Mouse (Mus musculus) hindbrain, embryonic 11.5 days (tissue): ENCODE measurements at regions not wholly inside any gene's neighbourhood (a gene's known extent, or its start where the extent isn't known, plus 50 kb on each side); places are given as distances from the start of the nearest gene placed in this dataset.

Experiments used
- ATAC-seq: fragments of 200-750 bp; cut with Nextera tagmentation; 2 replicates; pipeline ENCODE4 v1.8.0; 2017; ENCODE audit warnings: mild to moderate bottlenecking, moderate TSS enrichment, moderate library complexity; ENCODE audit not compliant: low FRiP score
- DNase-seq: peaks from one replicate; pipeline ENCODE4 v3.0.0-alpha.2; 2015; ENCODE audit warnings: low spot score
- H3K27ac ChIP-seq: fragments of 300-500 bp; sonication (generic); 2 replicates; pipeline ENCODE4 v1.5.1; 2014; ENCODE audit warnings: mild to moderate bottlenecking, low read depth, low read length
- H3K27me3 ChIP-seq: fragments of 300-500 bp; sonication (generic); 2 replicates; pipeline ENCODE4 v1.6.1; 2014; ENCODE audit warnings: mild to moderate bottlenecking, low read length, moderate library complexity, mixed read lengths; ENCODE audit not compliant: control insufficient read depth, insufficient read depth
- H3K36me3 ChIP-seq: fragments of 300-500 bp; sonication (generic); 2 replicates; pipeline ENCODE4 v1.6.1; 2014; ENCODE audit warnings: mild to moderate bottlenecking, low read length, moderate library complexity, mixed read lengths; ENCODE audit not compliant: control insufficient read depth, insufficient read depth
- H3K4me1 ChIP-seq: fragments of 300-500 bp; sonication (generic); replicated peaks from 2 replicates; pipeline ENCODE4 v1.6.1; 2014; ENCODE audit warnings: low read length, mixed read lengths; ENCODE audit not compliant: control insufficient read depth, insufficient read depth
- H3K4me2 ChIP-seq: fragments of 300-500 bp; sonication (generic); replicated peaks from 2 replicates; pipeline ENCODE4 v1.6.1; 2014; ENCODE audit warnings: mild to moderate bottlenecking, low read depth, low read length
- H3K4me3 ChIP-seq: fragments of 300-500 bp; sonication (generic); 2 replicates; pipeline ENCODE4 v1.5.1; 2014; ENCODE audit warnings: low read depth, low read length
- H3K9ac ChIP-seq: fragments of 300-500 bp; sonication (generic); 2 replicates; pipeline ENCODE4 v1.6.1; 2014; ENCODE audit warnings: low read depth, low read length
- H3K9me3 ChIP-seq: fragments of 300-500 bp; sonication (generic); 2 replicates; pipeline ENCODE4 v1.6.1; 2016; ENCODE audit warnings: low read length; ENCODE audit not compliant: control insufficient read depth
- WGBS: fragments of 180-500 bp; shearing (Covaris S2); extraction: QIAGEN DNeasy Blood & Tissue Kit; methylation state at CpG from one replicate; pipeline ENCODE4 v1.1.7; 2014; 5-methylcytosine and 5-hydroxymethylcytosine counted together

GRCm38 (mm10) chr17:72782775-72783174 lies 53.5 kb upstream of the Ypel5 start:
- Histone ChIP-seq H3K4me3 (no peak overlapping the region), H3K27me3 (no peaks in the 10 kb centered on the region), H3K4me1 (no peaks in the 10 kb centered on the region), H3K27ac (no peak overlapping the region), H3K9ac (no peak overlapping the region), H3K4me2 (no peak overlapping the region), H3K9me3 (no peaks in the 10 kb centered on the region), H3K36me3 (no peaks in the 10 kb centered on the region)
- no peak for ATAC-seq
- 69% methylated on average over 7 of the region's 7 CpGs for WGBS
- no peak for DNase-seq

- WGBS = 30% methylated on average over 6 of the region's 6 CpGs
- H3K4me1 ChIP-seq = no peaks in the 10 kb centered on the region
Measured at GRCm38 (mm10) chr17:72781786-72782185, 54.5 kb upstream of the Ypel5 start.

GRCm38 (mm10) chr17:72768266-72768665 lies 68.0 kb upstream of the Ypel5 start:
- no peaks in the 10 kb centered on the region for H3K4me1 ChIP-seq
- ATAC-seq (no peak), DNase-seq (no peak)
- no peak overlapping the region for H3K4me3 ChIP-seq
- H3K27ac ChIP-seq = no peak overlapping the region
- H3K9ac ChIP-seq = no peak overlapping the region
- 80% methylated on average over 4 of the region's 4 CpGs for WGBS
- H3K36me3 ChIP-seq = no peaks in the 10 kb centered on the region
- H3K9me3 ChIP-seq = no peaks in the 10 kb centered on the region
- no peaks in the 10 kb centered on the region for H3K27me3 ChIP-seq
- H3K4me2 ChIP-seq = no peak overlapping the region

More at GRCm38 (mm10) chr17:72781786-72782185, 54.5 kb upstream of the Ypel5 start:
- H3K9me3 ChIP-seq = no peaks in the 10 kb centered on the region
- H3K4me2 ChIP-seq = no peak overlapping the region
- H3K27ac ChIP-seq = no peak overlapping the region
- H3K27me3 ChIP-seq = no peaks in the 10 kb centered on the region
- H3K9ac ChIP-seq = no peak overlapping the region
- no peak overlapping the region for H3K4me3 ChIP-seq
- no peaks in the 10 kb centered on the region for H3K36me3 ChIP-seq
- peak; percentile 83 for DNase-seq
- ATAC-seq = no peak

GRCm38 (mm10) chr17:72760937-72761336 lies 75.3 kb upstream of the Ypel5 start:
- ATAC-seq (no peak), DNase-seq (peak; percentile 9)
- Histone ChIP-seq H3K9ac (no peak overlapping the region), H3K36me3 (no peaks in the 10 kb centered on the region), H3K4me3 (no peak overlapping the region), H3K27me3 (no peaks in the 10 kb centered on the region), H3K4me2 (no peak overlapping the region), H3K4me1 (no peaks in the 10 kb centered on the region), H3K27ac (no peak overlapping the region), H3K9me3 (no peaks in the 10 kb centered on the region)
- WGBS = 68% methylated on average over 3 of the region's 3 CpGs

GRCm38 (mm10) chr17:72746411-72746810 lies 89.8 kb upstream of the Ypel5 start:
- Histone ChIP-seq H3K36me3 (no peaks in the 10 kb centered on the region), H3K9me3 (no peaks in the 10 kb centered on the region), H3K4me2 (no peak overlapping the region), H3K27ac (no peak overlapping the region), H3K9ac (no peak overlapping the region), H3K4me1 (no peaks in the 10 kb centered on the region), H3K27me3 (no peaks in the 10 kb centered on the region), H3K4me3 (no peak overlapping the region)
- WGBS = 68% methylated on average over 4 of the region's 4 CpGs
- ATAC-seq = no peak
- no peak for DNase-seq

- DNase-seq = no peak
- ATAC-seq = no peak
- H3K9me3 ChIP-seq = no peaks in the 10 kb centered on the region
- H3K27me3 ChIP-seq = no peaks in the 10 kb centered on the region
- H3K4me3 ChIP-seq = no peak overlapping the region
- no peak overlapping the region for H3K4me2 ChIP-seq
- no peaks in the 10 kb centered on the region for H3K36me3 ChIP-seq
- 93% methylated on average over 1 of the region's 1 CpGs for WGBS
- no peak overlapping the region for H3K9ac ChIP-seq
- H3K4me1 ChIP-seq = no peaks in the 10 kb centered on the region
- H3K27ac ChIP-seq = no peak overlapping the region
Measured at GRCm38 (mm10) chr17:72733006-72733405, 103.2 kb upstream of the Ypel5 start.

- Histone ChIP-seq H3K4me1 (no peaks in the 10 kb centered on the region), H3K27ac (no peak overlapping the region), H3K4me3 (no peak overlapping the region), H3K9me3 (no peaks in the 10 kb centered on the region), H3K27me3 (no peaks in the 10 kb centered on the region), H3K36me3 (no peaks in the 10 kb centered on the region), H3K9ac (no peak overlapping the region), H3K4me2 (no peak overlapping the region)
- no peak for DNase-seq
- 89% methylated on average over 6 of the region's 6 CpGs for WGBS
- no peak for ATAC-seq
Measured at GRCm38 (mm10) chr17:72731691-72732090, 104.6 kb upstream of the Ypel5 start.

- ATAC-seq (no peak), DNase-seq (no peak)
- no peak overlapping the region for H3K4me2 ChIP-seq
- H3K9me3 ChIP-seq = no peaks in the 10 kb centered on the region
- H3K27ac ChIP-seq = no peak overlapping the region
- no peak overlapping the region for H3K4me3 ChIP-seq
- H3K27me3 ChIP-seq = no peaks in the 10 kb centered on the region
- no peaks in the 10 kb centered on the region for H3K36me3 ChIP-seq
- no peaks in the 10 kb centered on the region for H3K4me1 ChIP-seq
- WGBS = 89% methylated on average over 5 of the region's 5 CpGs
- H3K9ac ChIP-seq = no peak overlapping the region
Measured at GRCm38 (mm10) chr17:72731175-72731574, 105.1 kb upstream of the Ypel5 start.

- H3K4me3 ChIP-seq = no peak overlapping the region
- no peak overlapping the region for H3K4me2 ChIP-seq
- no peaks in the 10 kb centered on the region for H3K4me1 ChIP-seq
- H3K36me3 ChIP-seq = no peaks in the 10 kb centered on the region
- H3K9me3 ChIP-seq = no peaks in the 10 kb centered on the region
- no peak overlapping the region for H3K9ac ChIP-seq
- ATAC-seq = peak; percentile 56
- no peak overlapping the region for H3K27ac ChIP-seq
- 57% methylated on average over 7 of the region's 7 CpGs for WGBS
- no peaks in the 10 kb centered on the region for H3K27me3 ChIP-seq
- DNase-seq = peak; percentile 36
Measured at GRCm38 (mm10) chr17:72720753-72721152, 115.5 kb upstream of the Ypel5 start.
